Mouse (Mus musculus) myocyte (in vitro differentiated cells): ENCODE measurements around the gene Meiob. TPM values are rescaled to one million over a fixed set of nuclear protein-coding genes. Genes with fewer than 3 reads are reported as not detected.

Source experiments
- H3K27me3 ChIP-seq: one replicate; pipeline ENCODE4 v1.6.1; 2011; ENCODE audit not compliant: control insufficient read depth, insufficient read depth, insufficient read length
- H3K36me3 ChIP-seq: one replicate; pipeline ENCODE4 v1.6.1; 2011; ENCODE audit not compliant: control insufficient read depth, insufficient read depth
- H3K4me2 ChIP-seq: one replicate; pipeline ENCODE4 v1.6.1; 2011; ENCODE audit warnings: low read depth, control low read depth
- H3K4me3 ChIP-seq: one replicate; pipeline ENCODE4 v1.5.1; 2011; ENCODE audit warnings: mild to moderate bottlenecking, control low read depth, moderate library complexity
- H3K79me2 ChIP-seq: one replicate; pipeline ENCODE4 v1.6.1; 2011; ENCODE audit not compliant: control insufficient read depth, insufficient read depth
- H3ac ChIP-seq: one replicate; pipeline ENCODE4 v1.6.1; 2011; ENCODE audit not compliant: control insufficient read depth, insufficient read length
- CEBPB ChIP-seq: IDR thresholded peaks from 2 replicates; pipeline ENCODE4 v1.6.1; 2011; ENCODE audit warnings: mild to moderate bottlenecking, moderate library complexity; ENCODE audit not compliant: poor library complexity, insufficient read depth, severe bottlenecking
- E2F4 ChIP-seq: IDR thresholded peaks from one replicate; pipeline ENCODE4 v1.6.1; 2011; ENCODE audit warnings: mild to moderate bottlenecking, control low read depth, moderate library complexity; ENCODE audit not compliant: insufficient read depth
- MAX ChIP-seq: IDR thresholded peaks from one replicate; pipeline ENCODE4 v1.6.1; 2011; ENCODE audit warnings: low read depth, mild to moderate bottlenecking, control low read depth
- MYOD1 ChIP-seq, 3 experiments: IDR thresholded peaks; one replicate each; pipeline ENCODE4 v1.6.1; 2011; ENCODE audit warnings: control low read depth in 2 of 3, low read depth in 2 of 3, mild to moderate bottlenecking in 2 of 3, moderate library complexity in 1 of 3; ENCODE audit not compliant: insufficient read length in 2 of 3, control insufficient read depth in 1 of 3
- MYOG ChIP-seq, 3 experiments: IDR thresholded peaks; one replicate each; pipeline ENCODE4 v1.6.1; 2011; ENCODE audit warnings: control low read depth in 2 of 3, low read depth in 2 of 3, mild to moderate bottlenecking in 2 of 3; ENCODE audit not compliant: insufficient read length in 2 of 3, control insufficient read depth in 1 of 3, insufficient read depth in 1 of 3
- POLR2A ChIP-seq: IDR thresholded peaks from one replicate; pipeline ENCODE4 v1.6.1; 2011; ENCODE audit warnings: low read depth, mild to moderate bottlenecking, control low read depth, moderate library complexity; ENCODE audit not compliant: insufficient read length
- POLR2AphosphoS2 ChIP-seq: IDR thresholded peaks from one replicate; pipeline ENCODE4 v1.6.1; 2011; ENCODE audit warnings: low read depth, control low read depth; ENCODE audit not compliant: insufficient read length
- REST ChIP-seq: IDR thresholded peaks from one replicate; pipeline ENCODE4 v1.6.1; 2011; ENCODE audit warnings: mild to moderate bottlenecking, control low read depth, moderate library complexity; ENCODE audit not compliant: insufficient read depth, insufficient read length
- SRF ChIP-seq: IDR thresholded peaks from one replicate; pipeline ENCODE4 v1.6.1; 2011; ENCODE audit warnings: low read depth; ENCODE audit not compliant: control insufficient read depth, insufficient read length
- TCF12 ChIP-seq: IDR thresholded peaks from one replicate; pipeline ENCODE4 v1.6.1; 2011; ENCODE audit warnings: mild to moderate bottlenecking, control low read depth; ENCODE audit not compliant: poor library complexity, insufficient read depth, severe bottlenecking
- TCF3 ChIP-seq: IDR thresholded peaks from one replicate; pipeline ENCODE4 v1.6.1; 2011; ENCODE audit warnings: low read depth, control low read depth; ENCODE audit not compliant: insufficient read length
- USF1 ChIP-seq: IDR thresholded peaks from one replicate; pipeline ENCODE4 v1.6.1; 2011; ENCODE audit warnings: low read depth, mild to moderate bottlenecking, control low read depth, moderate library complexity
- polyA plus RNA-seq: library from polyadenylated mRNA; unstranded; fragments of >200 nt; fragmentation: generic; extraction: Trizol; gene quantifications from one replicate; pipeline ENCODE4 v1.2.1, GENCODE M21; 2012; ENCODE audit warnings: missing spikeins

The Meiob gene
- polyA plus RNA-seq, 1 experiment: not detected

- H3K79me2 ChIP-seq: no peaks in the 10 kb centered on the region
- H3K4me2 ChIP-seq: no peak overlapping the region
- H3ac ChIP-seq: no peak overlapping the region
- H3K27me3 ChIP-seq: no peaks in the 10 kb centered on the region
- H3K4me3 ChIP-seq: no peak overlapping the region
- TF ChIP-seq USF1: no peak
- TF ChIP-seq CEBPB: no peak
- TF ChIP-seq REST: no peak
- TF ChIP-seq POLR2AphosphoS2: no peak
- TF ChIP-seq TCF12: no peak
- TF ChIP-seq TCF3: no peak
- TF ChIP-seq MYOD1 (IDR thresholded peaks at IDR 0.05; ENCODE audit: control insufficient read depth in 1 of 3, insufficient read length in 2 of 3, low read depth in 2 of 3): no peak
- no peak for TF ChIP-seq MAX
- TF ChIP-seq E2F4: no peak
- TF ChIP-seq SRF: no peak
- no peak for TF ChIP-seq MYOG (IDR thresholded peaks at IDR 0.05; ENCODE audit: control insufficient read depth in 1 of 3, insufficient read depth in 1 of 3, insufficient read length in 2 of 3, low read depth in 2 of 3)
- TF ChIP-seq POLR2A: no peak
- no peaks in the 10 kb centered on the region for H3K36me3 ChIP-seq
Measured at GRCm38 (mm10) chr17:24856589-24856988, 52.5 kb downstream of the Meiob start.

- no peak overlapping the region for H3K4me2 ChIP-seq
- no peak overlapping the region for H3ac ChIP-seq
- no peaks in the 10 kb centered on the region for H3K36me3 ChIP-seq
- no peak overlapping the region for H3K4me3 ChIP-seq
- TF ChIP-seq MYOG (IDR thresholded peaks at IDR 0.05; ENCODE audit: control insufficient read depth in 1 of 3, insufficient read depth in 1 of 3, insufficient read length in 2 of 3, low read depth in 2 of 3) (no peak), MAX (no peak), CEBPB (no peak), TCF12 (no peak), POLR2A (no peak)
- H3K27me3 ChIP-seq: no peaks in the 10 kb centered on the region
- H3K79me2 ChIP-seq: no peaks in the 10 kb centered on the region
Measured at GRCm38 (mm10) chr17:24857831-24858470, 53.9 kb downstream of the Meiob start.

DNA sequence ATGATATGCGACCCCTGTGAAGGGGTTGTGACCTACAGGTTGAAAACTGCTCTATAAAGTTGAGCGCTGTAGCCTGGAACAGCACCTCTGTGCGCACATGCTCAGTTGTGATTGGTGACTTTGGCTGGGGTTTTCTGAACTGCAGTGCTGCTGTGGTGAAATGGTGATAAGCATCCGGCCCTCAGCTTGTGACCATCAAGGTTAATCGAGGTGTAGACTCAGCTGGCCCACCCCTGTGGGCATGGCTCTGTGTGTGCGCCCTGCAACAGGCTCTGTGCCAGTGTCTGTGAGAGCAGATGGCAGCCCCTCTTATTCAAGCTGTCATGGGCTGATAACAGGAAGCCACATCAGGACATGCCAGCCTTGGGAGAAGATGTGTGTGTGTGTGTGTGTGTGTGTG lies 54.9 kb downstream of the Meiob start:
- Histone ChIP-seq H3K4me3 (no peak overlapping the region), H3K79me2 (no peaks in the 10 kb centered on the region), H3K4me2 (no peak overlapping the region), H3K36me3 (no peaks in the 10 kb centered on the region), H3K27me3 (no peaks in the 10 kb centered on the region), H3ac (no peak overlapping the region)
- TF ChIP-seq POLR2A (no peak), TCF3 (no peak), MYOG (IDR thresholded peaks at IDR 0.05; ENCODE audit: control insufficient read depth in 1 of 3, insufficient read depth in 1 of 3, insufficient read length in 2 of 3, low read depth in 2 of 3) (no peak), TCF12 (no peak), USF1 (no peak), CEBPB (no peak), REST (no peak), MAX (no peak), POLR2AphosphoS2 (no peak), MYOD1 (IDR thresholded peaks at IDR 0.05; ENCODE audit: control insufficient read depth in 1 of 3, insufficient read length in 2 of 3, low read depth in 2 of 3) (no peak), E2F4 (no peak), SRF (no peak)

DNA sequence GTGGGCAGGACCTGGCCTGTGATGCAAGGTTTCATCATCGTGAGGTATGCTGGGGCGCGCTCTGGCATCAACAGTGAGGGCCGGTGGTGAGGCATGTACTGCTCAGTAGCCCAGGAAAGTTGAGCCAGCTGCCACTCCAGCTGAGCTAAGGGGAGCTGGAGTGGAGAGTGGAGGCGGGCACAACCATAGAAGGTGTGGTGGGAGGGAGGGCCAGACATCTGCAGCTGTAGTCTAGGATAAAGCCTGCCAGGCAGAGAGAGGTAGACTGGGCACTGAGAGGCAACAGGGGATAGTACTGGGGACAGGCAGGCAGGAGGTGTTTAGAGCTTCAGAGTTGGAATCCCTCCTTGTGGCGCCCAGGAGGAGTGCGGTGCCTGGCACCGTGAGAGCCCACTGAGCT lies 56.0 kb downstream of the Meiob start:
- no peaks in the 10 kb centered on the region for H3K79me2 ChIP-seq
- H3K36me3 ChIP-seq: no peaks in the 10 kb centered on the region
- no peak overlapping the region for H3K4me2 ChIP-seq
- no peak for TF ChIP-seq SRF
- TF ChIP-seq MYOD1 (IDR thresholded peaks at IDR 0.05; ENCODE audit: control insufficient read depth in 1 of 3, insufficient read length in 2 of 3, low read depth in 2 of 3): no peak
- TF ChIP-seq USF1: no peak
- TF ChIP-seq CEBPB: no peak
- TF ChIP-seq TCF12: no peak
- TF ChIP-seq E2F4: no peak
- TF ChIP-seq MYOG (IDR thresholded peaks at IDR 0.05; ENCODE audit: control insufficient read depth in 1 of 3, insufficient read depth in 1 of 3, insufficient read length in 2 of 3, low read depth in 2 of 3): no peak
- H3K4me3 ChIP-seq: no peak overlapping the region
- H3ac ChIP-seq: no peak overlapping the region
- no peaks in the 10 kb centered on the region for H3K27me3 ChIP-seq

- Histone ChIP-seq H3K79me2 (no peaks in the 10 kb centered on the region), H3K4me3 (no peak overlapping the region), H3ac (no peak overlapping the region), H3K27me3 (no peaks in the 10 kb centered on the region), H3K4me2 (no peak overlapping the region), H3K36me3 (no peaks in the 10 kb centered on the region)
- TF ChIP-seq CEBPB: no peak
- TF ChIP-seq MYOD1 (IDR thresholded peaks at IDR 0.05; ENCODE audit: control insufficient read depth in 1 of 3, insufficient read length in 2 of 3, low read depth in 2 of 3): no peak
- TF ChIP-seq REST: no peak
- TF ChIP-seq USF1: no peak
- TF ChIP-seq TCF12: no peak
- TF ChIP-seq POLR2A: no peak
- TF ChIP-seq POLR2AphosphoS2: no peak
- TF ChIP-seq MAX: no peak
- TF ChIP-seq SRF: no peak
- no peak for TF ChIP-seq E2F4
- no peak for TF ChIP-seq MYOG (IDR thresholded peaks at IDR 0.05; ENCODE audit: control insufficient read depth in 1 of 3, insufficient read depth in 1 of 3, insufficient read length in 2 of 3, low read depth in 2 of 3)
- TF ChIP-seq TCF3: no peak
Measured at GRCm38 (mm10) chr17:24861785-24862184, 57.7 kb downstream of the Meiob start.
